Mouse (Mus musculus): ENCODE measurements around the gene Atcay. TPM values are rescaled to one million over a fixed set of nuclear protein-coding genes. Genes with fewer than 3 reads are reported as not detected.

The Atcay gene
- polyA plus RNA-seq, 1 experiment from 2014 or later = 91.1 TPM

GRCm38 (mm10) chr10:81197305-81197704 is 33.3 kb downstream of the Atcay start:
- WGBS = 62% methylated on average over 6 of the region's 6 CpGs
- no peak overlapping the region for H3K9ac ChIP-seq (replicated peaks)

DNA sequence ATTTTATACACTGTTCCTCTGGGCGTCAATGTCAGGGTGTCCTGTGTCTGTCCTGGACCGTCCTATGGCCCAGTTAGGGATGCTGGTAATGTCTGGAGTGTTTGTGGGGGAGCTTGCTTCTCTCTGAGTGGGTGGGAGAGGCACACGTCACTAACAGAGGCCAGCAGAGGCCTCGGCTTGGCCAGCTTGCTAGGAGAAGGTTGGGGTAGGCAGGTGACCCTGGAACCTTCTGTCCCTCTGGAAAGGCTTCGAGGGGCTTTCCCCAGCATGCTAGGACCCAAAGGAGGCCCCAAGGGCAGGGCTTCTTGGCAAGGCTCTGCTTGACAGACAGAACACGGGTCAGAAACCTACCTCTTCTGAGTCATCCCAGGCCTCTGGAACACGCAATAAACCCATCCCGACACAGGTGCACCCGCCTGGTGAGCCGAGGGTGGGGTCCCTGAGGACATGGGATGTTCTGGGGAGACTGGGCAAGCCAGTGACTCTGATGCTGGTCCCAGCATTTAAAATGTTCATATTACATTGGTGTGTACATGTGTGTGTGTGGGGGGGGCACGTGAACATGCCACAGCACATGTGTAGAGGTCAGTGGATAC is 34.1 kb downstream of the Atcay start:
- WGBS = 65% methylated on average over 11 of the region's 11 CpGs
- H3K27me3 ChIP-seq (replicated peaks) = peaks cover 30% of the 10 kb centered on the region
- H3K4me2 ChIP-seq = no peak overlapping the region
- H3K27ac ChIP-seq (replicated peaks) = no peak overlapping the region
- H3K9me3 ChIP-seq (replicated peaks) = no peaks in the 10 kb centered on the region
- H3K4me3 ChIP-seq (replicated peaks) = no peak overlapping the region
- no peak for ATAC-seq (ENCODE audit: low FRiP score)
- H3K36me3 ChIP-seq = no peaks in the 10 kb centered on the region
- no peak overlapping the region for H3K9ac ChIP-seq (replicated peaks)
- peaks cover 25% of the 10 kb centered on the region for H3K4me1 ChIP-seq

More at GRCm38 (mm10) chr10:81197305-81197704, 33.3 kb downstream of the Atcay start:
- Histone ChIP-seq H3K9me3 (replicated peaks) (no peaks in the 10 kb centered on the region), H3K27ac (replicated peaks) (no peak overlapping the region), H3K36me3 (no peaks in the 10 kb centered on the region), H3K4me2 (no peak overlapping the region), H3K4me3 (replicated peaks) (no peak overlapping the region), H3K4me1 (peaks cover 19% of the 10 kb centered on the region), H3K27me3 (replicated peaks) (peaks cover 30% of the 10 kb centered on the region)
- ATAC-seq (ENCODE audit: low FRiP score) = no peak

DNA sequence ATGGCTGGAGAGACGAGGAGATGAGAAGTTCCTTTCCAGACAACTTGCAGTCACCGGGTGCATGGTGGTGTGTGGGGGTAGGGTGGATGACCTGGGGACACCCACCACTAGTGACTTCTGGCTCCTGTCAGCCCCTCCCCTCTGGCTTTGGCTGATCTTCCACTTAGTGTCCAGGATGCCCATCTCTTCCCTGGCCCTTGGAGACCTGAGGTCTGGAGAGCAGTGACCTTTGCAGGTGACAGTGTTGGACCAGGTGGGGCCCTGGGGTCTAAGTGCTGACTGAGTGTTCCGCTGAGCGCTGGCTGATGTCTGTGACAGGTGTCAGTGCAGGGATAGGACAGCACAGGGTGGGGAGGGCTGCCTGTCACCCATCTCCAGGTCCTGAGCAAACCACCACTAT is 35.3 kb downstream of the Atcay start:
- Histone ChIP-seq H3K4me2 (no peak overlapping the region), H3K27ac (replicated peaks) (no peak overlapping the region), H3K27me3 (replicated peaks) (peaks cover 30% of the 10 kb centered on the region), H3K36me3 (peaks cover 10% of the 10 kb centered on the region), H3K9me3 (replicated peaks) (no peaks in the 10 kb centered on the region), H3K4me3 (replicated peaks) (no peak overlapping the region), H3K9ac (replicated peaks) (no peak overlapping the region), H3K4me1 (peaks cover 36% of the 10 kb centered on the region)
- 63% methylated on average over 4 of the region's 4 CpGs for WGBS
- no peak for ATAC-seq (ENCODE audit: low FRiP score)

DNA sequence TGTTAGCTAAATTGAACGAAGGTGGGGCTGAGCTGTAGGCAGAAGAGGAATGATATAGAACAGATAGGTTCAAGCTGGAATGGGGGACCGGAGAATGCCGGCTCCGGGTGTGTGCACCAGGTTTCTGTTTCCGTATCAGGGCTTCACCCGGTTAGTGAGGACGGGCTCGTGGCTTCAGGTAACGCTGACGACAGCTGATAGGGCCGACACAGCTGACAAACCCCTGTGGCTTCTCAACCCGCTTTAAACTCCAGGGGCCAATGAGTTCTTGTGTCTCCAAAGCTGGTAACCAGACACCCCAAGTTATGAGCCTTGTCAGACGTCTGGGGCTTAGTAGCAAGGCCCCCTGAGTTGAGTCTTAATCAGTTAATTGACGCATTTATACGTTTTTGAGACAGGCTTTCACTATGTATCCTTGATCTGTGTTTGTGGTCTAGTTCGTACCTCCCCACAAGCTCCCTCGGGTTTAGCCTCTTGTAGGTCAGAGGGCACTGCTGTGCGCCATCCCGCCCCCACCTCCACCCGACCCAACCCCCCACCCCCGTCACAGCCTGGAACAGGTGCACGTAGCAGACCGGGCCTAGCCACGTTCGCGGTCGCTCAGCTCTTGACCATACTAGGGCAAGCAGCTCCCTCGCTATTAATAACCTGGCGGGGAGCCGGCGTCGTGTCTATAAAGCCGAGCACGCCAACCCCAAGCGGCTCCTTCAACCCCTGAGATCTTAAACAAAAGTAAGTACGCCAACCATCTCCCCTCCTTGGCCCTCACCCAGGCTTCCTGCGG is 36.5 kb downstream of the Atcay start:
- peaks cover 17% of the 10 kb centered on the region for H3K36me3 ChIP-seq
- peaks cover 30% of the 10 kb centered on the region for H3K27me3 ChIP-seq (replicated peaks)
- no peak overlapping the region for H3K27ac ChIP-seq (replicated peaks)
- peaks cover 36% of the 10 kb centered on the region for H3K4me1 ChIP-seq
- no peak for ATAC-seq (ENCODE audit: low FRiP score)
- WGBS = 12% methylated on average over 37 of the region's 37 CpGs
- H3K4me3 ChIP-seq (replicated peaks) = no peak overlapping the region
- H3K9ac ChIP-seq (replicated peaks) = no peak overlapping the region; the same call in 1 of the 2 replicates
- peak overlapping the region; percentile 23 for H3K4me2 ChIP-seq
- H3K9me3 ChIP-seq (replicated peaks) = no peaks in the 10 kb centered on the region

GRCm38 (mm10) chr10:81192968-81193501 is 37.6 kb downstream of the Atcay start:
- peak; percentile 62 for ATAC-seq (ENCODE audit: low FRiP score)
- Histone ChIP-seq H3K27me3 (replicated peaks) (peaks cover 30% of the 10 kb centered on the region), H3K4me2 (peak overlapping the region; percentile 95), H3K4me1 (peaks cover 36% of the 10 kb centered on the region), H3K36me3 (peaks cover 22% of the 10 kb centered on the region), H3K4me3 (replicated peaks) (peak overlapping the region; percentile 56), H3K9me3 (replicated peaks) (no peaks in the 10 kb centered on the region), H3K27ac (replicated peaks) (peak overlapping the region; percentile 98), H3K9ac (replicated peaks) (peak overlapping the region; percentile 73)
- 3% methylated on average over 19 of the region's 19 CpGs for WGBS

- 1% methylated on average over 93 of the region's 93 CpGs for WGBS
- ATAC-seq (ENCODE audit: low FRiP score) = peak; percentile 91
- peak overlapping the region; percentile 98 for H3K27ac ChIP-seq (replicated peaks)
- peak overlapping the region; percentile 73 for H3K9ac ChIP-seq (replicated peaks)
- H3K27me3 ChIP-seq (replicated peaks) = peaks cover 29% of the 10 kb centered on the region
- peak overlapping the region; percentile 56 for H3K4me3 ChIP-seq (replicated peaks)
- no peaks in the 10 kb centered on the region for H3K9me3 ChIP-seq (replicated peaks)
- peaks cover 36% of the 10 kb centered on the region for H3K4me1 ChIP-seq
- peak overlapping the region; percentile 95 for H3K4me2 ChIP-seq
- peaks cover 24% of the 10 kb centered on the region for H3K36me3 ChIP-seq
These were observed 38.2 kb downstream of the Atcay start for GRCm38 (mm10) chr10:81192270-81192967.

GRCm38 (mm10) chr10:81191342-81191982 is 39.2 kb downstream of the Atcay start:
- H3K9ac ChIP-seq (replicated peaks) = no peak overlapping the region
- 88% methylated on average over 18 of the region's 18 CpGs for WGBS

GRCm38 (mm10) chr10:81190912-81191321 is 39.7 kb downstream of the Atcay start:
- H3K4me1 ChIP-seq = peaks cover 36% of the 10 kb centered on the region
- H3K27me3 ChIP-seq (replicated peaks) = peaks cover 14% of the 10 kb centered on the region
- no peaks in the 10 kb centered on the region for H3K9me3 ChIP-seq (replicated peaks)
- ATAC-seq (ENCODE audit: low FRiP score) = no peak
- H3K36me3 ChIP-seq = peaks cover 36% of the 10 kb centered on the region
- H3K9ac ChIP-seq (replicated peaks) = no peak overlapping the region; the same call in 1 of the 2 replicates
- 69% methylated on average over 6 of the region's 6 CpGs for WGBS
- peak overlapping the region; percentile 98 for H3K27ac ChIP-seq (replicated peaks)
- no peak overlapping the region for H3K4me2 ChIP-seq
- H3K4me3 ChIP-seq (replicated peaks) = no peak overlapping the region

More at GRCm38 (mm10) chr10:81191342-81191982, 39.2 kb downstream of the Atcay start:
- Histone ChIP-seq H3K4me1 (peaks cover 36% of the 10 kb centered on the region), H3K4me3 (replicated peaks) (peak overlapping the region; percentile 56; the same call in 1 of the 2 replicates), H3K36me3 (peaks cover 34% of the 10 kb centered on the region), H3K4me2 (peak overlapping the region; percentile 95), H3K9me3 (replicated peaks) (no peaks in the 10 kb centered on the region), H3K27me3 (replicated peaks) (peaks cover 19% of the 10 kb centered on the region), H3K27ac (replicated peaks) (peak overlapping the region; percentile 98)
- no peak for ATAC-seq (ENCODE audit: low FRiP score)

GRCm38 (mm10) chr10:81190236-81190911 is 40.3 kb downstream of the Atcay start:
- WGBS = 67% methylated on average over 31 of the region's 31 CpGs

GRCm38 (mm10) chr10:81189821-81190220 is 40.8 kb downstream of the Atcay start:
- Histone ChIP-seq H3K4me1 (peaks cover 39% of the 10 kb centered on the region), H3K4me2 (no peak overlapping the region), H3K4me3 (replicated peaks) (no peak overlapping the region), H3K27ac (replicated peaks) (no peak overlapping the region), H3K36me3 (peaks cover 46% of the 10 kb centered on the region), H3K9me3 (replicated peaks) (no peaks in the 10 kb centered on the region), H3K9ac (replicated peaks) (no peak overlapping the region), H3K27me3 (replicated peaks) (peaks cover 3% of the 10 kb centered on the region)
- WGBS = 81% methylated on average over 26 of the region's 26 CpGs
- no peak for ATAC-seq (ENCODE audit: low FRiP score)

More at GRCm38 (mm10) chr10:81190236-81190911, 40.3 kb downstream of the Atcay start:
- Histone ChIP-seq H3K36me3 (peaks cover 41% of the 10 kb centered on the region), H3K4me1 (peaks cover 36% of the 10 kb centered on the region), H3K27ac (replicated peaks) (no peak overlapping the region), H3K4me2 (no peak overlapping the region), H3K4me3 (replicated peaks) (no peak overlapping the region), H3K9me3 (replicated peaks) (no peaks in the 10 kb centered on the region), H3K9ac (replicated peaks) (no peak overlapping the region; the same call in 1 of the 2 replicates), H3K27me3 (replicated peaks) (peaks cover 9% of the 10 kb centered on the region)
- ATAC-seq (ENCODE audit: low FRiP score) = no peak

Measured in neural tube, embryonic 15.5 days (tissue).